Mouse (Mus musculus) heart, postnatal 36 days (tissue): ENCODE data around the gene Trim46. TPM values are rescaled to one million over a fixed set of nuclear protein-coding genes. Genes with fewer than 3 reads are reported as not detected.
A peak's percentile ranks its signal among the peaks of the same experiment; 100 is the strongest.

Experiments used
- DNase-seq, 2 experiments: peaks; one replicate each; pipeline ENCODE4 v3.0.0; 2021 to 2022
- intact Hi-C: fragments of 180-260 bp; cut with DNase I; formaldehyde crosslinking; loops from one replicate; pipeline ENCODE4 v1.15.1; 2025
- total RNA-seq, 2 experiments: library from RNA; stranded (reverse); gene quantifications; 2 replicates each; pipeline ENCODE4 v1.2.3; 2021

Gene Trim46
- total RNA-seq, 2 experiments from 2014 or later = 0.42 to 0.62 TPM

GRCm38 (mm10) chr3:89276061-89276460 is 30.0 kb upstream of the Trim46 start:
- intact Hi-C loops = no loop called here

DNA sequence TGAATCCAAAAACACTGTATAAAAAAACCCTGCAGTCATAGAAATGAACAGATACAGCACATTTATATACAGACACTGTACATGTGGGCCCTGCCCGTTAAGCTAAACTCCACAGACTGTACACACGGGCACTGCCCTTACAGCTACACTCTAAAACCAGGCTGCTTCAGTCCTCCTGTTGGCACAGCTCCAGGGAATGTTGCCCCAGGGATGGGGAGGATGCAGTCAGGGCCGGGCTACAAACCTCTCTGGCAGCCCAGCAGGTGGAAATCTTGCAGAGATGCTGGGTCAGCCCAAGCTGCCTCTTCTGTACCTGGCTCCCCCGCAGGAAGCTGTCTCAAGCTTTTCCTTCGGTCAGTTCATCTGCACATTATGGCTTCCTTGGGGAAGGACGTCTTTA is 25.7 kb upstream of the Trim46 start:
- no peak for DNase-seq
- intact Hi-C loops = no loop called here

More at GRCm38 (mm10) chr3:89276061-89276460, 30.0 kb upstream of the Trim46 start:
- DNase-seq = no peak

DNA sequence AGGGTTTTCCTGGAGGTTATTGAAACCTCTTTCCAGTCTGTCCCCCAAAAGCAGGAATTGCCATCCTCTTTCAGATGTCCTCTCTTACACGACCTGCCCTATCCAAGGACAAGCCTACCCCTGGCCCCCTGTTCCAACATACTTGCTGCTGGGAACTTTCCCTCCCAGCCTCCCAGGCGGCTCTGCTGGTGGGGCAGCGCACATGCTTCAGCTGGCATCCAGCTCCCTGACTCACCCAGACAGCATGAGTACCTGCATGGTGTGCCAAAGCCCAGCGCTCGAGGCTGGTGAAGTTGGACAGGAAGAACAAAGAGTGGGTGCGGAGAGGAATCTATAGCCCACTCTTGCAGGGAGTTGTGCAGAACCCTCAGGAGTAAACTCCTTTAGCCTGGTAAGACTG is 24.8 kb upstream of the Trim46 start:
- DNase-seq = peak; percentile 49 to 64
- intact Hi-C loops = no loop called here

DNA sequence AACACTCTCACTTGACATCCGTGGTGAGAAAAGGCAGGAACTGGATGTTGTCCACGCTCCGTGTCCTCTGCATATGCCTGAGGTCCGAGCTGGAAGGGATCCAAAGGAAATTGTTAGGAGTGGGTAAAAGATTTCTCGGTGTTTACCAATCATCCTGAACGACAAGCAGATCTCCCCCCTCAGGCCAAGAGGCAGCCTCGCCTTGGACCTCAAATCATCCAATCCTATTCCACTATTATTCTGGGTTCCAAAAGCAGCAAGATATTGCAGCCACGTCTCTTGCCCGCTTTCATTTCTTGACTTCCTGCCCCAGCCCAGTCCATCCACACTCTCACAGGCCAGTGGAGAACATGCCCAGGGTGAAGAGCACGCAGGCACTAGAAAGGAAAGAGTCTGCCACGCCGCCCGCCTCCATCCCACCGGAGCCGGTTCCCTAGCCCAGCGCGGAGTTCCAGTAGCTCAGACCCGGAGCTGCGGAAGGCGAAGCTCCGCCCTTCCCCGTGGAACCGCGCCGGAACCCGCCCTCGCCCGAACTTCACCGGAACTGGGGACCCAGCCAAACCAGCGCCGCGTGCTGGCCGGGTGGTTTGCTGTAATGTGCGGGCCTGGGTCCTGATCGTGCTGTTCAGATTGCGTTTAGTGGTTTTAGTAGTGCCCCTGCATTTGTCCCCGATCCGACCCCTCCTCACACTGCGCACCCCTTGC is 24.1 kb upstream of the Trim46 start, which contains the start of gene Slc50a1:
Slc50a1 (minus strand) TSS at position 520 of the 705 bp plus-strand sequence.
- intact Hi-C loops = no loop called here
- peak; percentile 92 to 93 for DNase-seq

DNA sequence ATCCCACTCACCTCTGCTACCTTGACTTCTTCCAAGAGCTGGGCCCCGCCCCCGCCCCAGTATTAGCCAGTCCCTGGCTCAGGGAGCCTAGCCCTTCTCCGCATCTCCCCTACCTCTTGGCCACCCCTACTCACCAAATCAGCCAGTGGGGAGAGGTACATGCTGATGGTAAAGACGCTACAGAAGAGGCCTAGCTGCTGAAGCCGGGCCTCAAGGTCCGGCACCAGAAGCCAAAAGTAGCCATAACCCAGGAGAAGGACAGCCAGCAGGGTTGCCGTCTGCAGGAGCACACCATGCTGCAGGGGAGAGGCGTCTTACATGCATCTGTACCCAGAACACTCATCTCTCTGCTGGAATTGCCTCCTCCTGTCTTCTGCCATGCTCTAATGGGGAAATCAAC is 22.8 kb upstream of the Trim46 start:
- intact Hi-C loops = loop anchor here (10.0 kb wide), 1 partner anchor 576 kb away; no protein-coding TSS in a partner anchor
- DNase-seq = no peak

DNA sequence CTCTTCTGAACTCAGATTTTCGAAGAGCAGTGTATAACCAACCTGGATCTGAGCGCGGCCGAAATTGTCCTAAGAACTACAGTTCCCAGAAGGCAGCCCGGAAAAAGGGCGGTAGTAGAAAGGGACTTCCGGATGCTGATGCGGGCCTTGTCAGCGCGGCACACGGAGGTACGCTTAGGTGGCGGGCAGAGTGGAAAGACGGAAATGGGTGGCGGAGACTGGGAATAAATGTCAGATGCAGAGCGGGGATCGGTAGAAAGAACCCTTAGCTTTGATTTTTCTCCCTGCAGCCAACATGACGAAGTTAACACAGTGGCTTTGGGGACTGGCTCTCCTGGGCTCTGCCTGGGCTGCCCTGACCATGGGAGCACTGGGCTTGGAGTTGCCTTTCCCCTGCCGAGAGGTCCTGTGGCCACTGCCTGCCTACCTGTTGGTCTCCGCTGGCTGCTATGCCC is 20.4 kb upstream of the Trim46 start:
- peak; percentile 75 to 77 for DNase-seq
- intact Hi-C loops = loop anchor here (1.0 to 10.0 kb wide), 2 partner anchors 14 to 578 kb away; no protein-coding TSS in a partner anchor

DNA sequence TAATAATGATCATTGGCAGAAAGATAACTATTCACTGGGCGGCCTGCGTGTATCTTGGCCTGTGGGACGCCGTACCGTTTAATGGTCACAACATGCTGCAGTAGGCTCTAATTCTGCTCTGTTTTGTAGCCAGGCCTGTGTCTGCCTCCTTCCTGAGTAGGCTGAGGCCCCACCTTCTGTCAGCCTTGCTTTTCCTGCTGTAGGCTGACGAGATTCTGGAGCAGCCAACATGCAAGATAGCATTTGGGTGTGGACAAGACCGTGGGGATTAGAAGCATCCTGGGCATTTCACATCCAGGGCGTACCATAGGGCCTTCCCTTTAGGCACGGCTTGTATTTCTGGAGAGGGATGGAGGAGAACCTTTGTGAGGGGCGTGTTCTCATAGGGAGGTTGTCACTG is 16.3 kb upstream of the Trim46 start:
- peak; percentile 38 to 39 for DNase-seq
- intact Hi-C loops = loop anchor here (10.0 kb wide), 1 partner anchor 582 kb away; no protein-coding TSS in a partner anchor

- intact Hi-C loops = loop anchor here (10.0 kb wide), 1 partner anchor 585 kb away; no protein-coding TSS in a partner anchor
- DNase-seq = no peak
Observed at GRCm38 (mm10) chr3:89260211-89260610, 14.1 kb upstream of the Trim46 start.

GRCm38 (mm10) chr3:89259076-89259475 is 13.0 kb upstream of the Trim46 start, which contains the start of gene Dpm3:
Gene Dpm3 (plus strand): TSS chr3:89259358.
- no peak for DNase-seq
- intact Hi-C loops = no loop called here

DNA sequence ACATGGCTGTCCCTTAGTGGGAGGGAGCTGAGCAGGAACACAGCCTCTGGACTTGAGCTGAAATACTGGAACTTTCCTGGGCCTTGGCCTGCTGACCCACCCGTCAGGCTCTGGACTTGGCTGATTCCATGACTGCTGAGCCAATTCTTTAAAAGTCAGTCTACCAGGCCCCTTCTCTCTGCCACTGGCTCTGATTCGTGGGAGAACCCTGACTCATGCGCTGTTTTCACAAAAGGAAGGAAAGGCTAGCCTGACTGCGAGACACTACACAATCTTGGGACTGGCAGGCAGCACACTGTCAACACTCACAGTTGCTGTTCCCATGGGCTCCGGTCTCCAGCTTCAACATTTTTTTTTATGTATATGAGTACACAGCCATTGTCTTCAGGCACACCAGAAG is 10.1 kb upstream of the Trim46 start:
- intact Hi-C loops = no loop called here
- peak in 1 of 2 experiments; percentile 26 for DNase-seq

GRCm38 (mm10) chr3:89254994-89255393 is 8.9 kb upstream of the Trim46 start:
- no peak for DNase-seq
- intact Hi-C loops = loop anchor here (5.0 kb wide), 1 partner anchor 97 kb away; no protein-coding TSS in a partner anchor

DNA sequence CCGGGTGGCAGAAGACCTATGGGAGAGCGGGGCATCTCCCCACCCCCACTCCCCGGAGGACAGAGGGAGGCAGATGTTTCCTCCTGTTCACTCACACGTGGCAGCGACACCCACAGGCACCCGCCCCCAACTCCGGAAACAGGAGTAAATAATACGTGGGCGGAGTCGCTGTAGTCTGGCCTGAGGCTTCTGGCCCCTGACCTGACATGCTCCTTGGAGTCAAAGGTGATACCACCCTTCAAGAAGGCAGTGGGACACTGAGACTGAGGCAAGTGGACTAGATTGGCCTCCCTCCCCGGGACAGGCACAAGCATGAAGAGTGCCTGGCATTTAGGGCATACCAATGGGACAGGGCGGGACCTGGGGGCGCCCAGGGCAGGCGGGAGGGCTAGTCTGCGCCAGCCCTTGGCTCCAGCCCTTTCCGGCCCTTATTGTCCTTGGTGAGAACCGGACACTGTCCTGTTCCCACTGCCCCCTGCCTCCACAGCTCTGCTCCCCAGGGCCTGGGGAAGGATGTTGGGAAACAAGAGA is 5.3 kb upstream of the Trim46 start:
- DNase-seq = peak; percentile 68 to 81
- intact Hi-C loops = loop anchor here (5.0 kb wide), 1 partner anchor 101 kb away; no protein-coding TSS in a partner anchor

- DNase-seq = peak; percentile 75 to 79
- intact Hi-C loops = loop anchor here (1.0 to 5.0 kb wide), 3 partner anchors 32 to 102 kb away; no protein-coding TSS in a partner anchor
Observed at GRCm38 (mm10) chr3:89250435-89251040, 4.4 kb upstream of the Trim46 start.

DNA sequence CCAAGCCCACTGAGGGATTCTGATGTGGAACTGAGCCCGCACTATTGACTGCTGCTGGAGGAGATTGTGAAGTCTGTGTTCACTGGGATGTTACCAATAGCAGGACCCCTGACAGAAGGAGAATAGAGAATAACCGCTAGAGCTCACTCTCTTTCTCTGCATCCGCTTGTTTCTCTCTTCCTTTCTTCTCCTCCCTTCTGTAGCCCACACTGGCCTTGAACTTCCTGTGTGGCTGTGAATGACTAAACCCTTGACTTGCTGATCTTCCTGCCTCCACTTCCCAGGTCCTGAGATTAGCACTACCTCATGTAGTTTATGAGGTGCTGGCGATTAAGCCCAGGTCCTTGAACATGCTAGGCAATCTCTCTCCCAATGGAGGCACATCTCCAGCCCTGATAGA is 1.4 kb upstream of the Trim46 start:
- intact Hi-C loops = no loop called here
- no peak for DNase-seq

DNA sequence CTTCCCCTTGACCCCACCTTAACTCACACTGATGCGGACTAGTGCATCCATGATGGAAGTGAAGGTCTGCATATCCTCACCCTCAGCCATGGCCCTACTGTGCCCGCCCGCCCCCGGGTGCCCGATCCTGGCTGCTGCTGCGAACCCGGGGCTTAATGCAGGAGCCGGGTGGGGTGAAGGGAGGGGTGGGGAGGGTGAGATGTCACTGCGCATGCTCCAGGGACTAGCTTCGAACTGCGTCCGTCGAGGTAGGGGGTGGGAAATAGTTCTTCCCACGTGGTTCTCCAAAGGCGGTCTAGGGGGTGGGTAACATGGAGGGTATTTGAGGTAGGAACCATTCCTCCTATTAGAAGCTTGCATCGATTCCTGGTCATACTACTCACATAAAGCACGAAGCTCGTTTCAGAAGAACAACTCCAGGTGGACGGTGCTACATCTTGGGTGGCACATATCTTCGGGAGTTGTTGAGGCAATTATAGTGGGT is 379 bp downstream of the Trim46 start, which contains the start of gene Krtcap2:
Krtcap2 (plus strand) TSS at position 279 of the 484 bp plus-strand sequence.
- DNase-seq = peak; percentile 32 to 48
- intact Hi-C loops = no loop called here

DNA sequence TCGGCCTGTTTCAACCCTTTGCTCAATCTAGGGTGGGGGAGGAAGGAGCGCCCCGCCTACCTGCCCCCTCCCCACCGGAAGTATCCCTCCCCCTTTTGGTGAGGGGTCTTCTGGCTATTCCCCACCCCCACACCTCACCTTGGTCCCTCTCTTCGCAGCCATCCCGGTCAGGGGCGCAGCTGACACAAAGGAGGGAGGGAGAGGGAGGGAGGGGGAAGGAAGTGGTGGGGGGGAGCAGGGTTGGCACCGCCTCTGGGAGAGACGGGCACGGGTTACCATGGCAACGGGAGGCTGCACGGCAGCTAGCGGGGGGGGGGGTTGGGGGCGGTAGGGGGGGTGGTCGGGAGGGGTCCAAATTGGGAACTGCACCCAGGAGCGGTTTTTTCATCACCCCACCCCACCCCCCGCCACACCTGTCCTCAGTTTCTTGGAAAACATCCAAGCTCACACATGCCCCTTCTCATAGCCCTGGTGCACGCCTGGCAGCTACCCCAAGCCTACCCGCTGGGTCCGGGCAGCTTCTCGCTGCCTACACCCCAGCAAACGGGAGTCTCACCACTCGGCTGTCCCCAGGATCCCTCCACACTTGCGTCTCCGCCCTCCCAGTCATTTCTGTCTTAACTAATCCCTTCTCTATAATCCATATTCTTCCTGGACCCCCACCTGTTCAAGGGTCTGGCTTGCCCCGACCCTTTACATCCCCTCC is 974 bp downstream of the Trim46 start:
- no peak for DNase-seq
- intact Hi-C loops = no loop called here

GRCm38 (mm10) chr3:89244158-89244981 is 1.7 kb downstream of the Trim46 start:
- intact Hi-C loops = no loop called here
- no peak for DNase-seq

GRCm38 (mm10) chr3:89243609-89244008 is 2.5 kb downstream of the Trim46 start:
- intact Hi-C loops = no loop called here

DNA sequence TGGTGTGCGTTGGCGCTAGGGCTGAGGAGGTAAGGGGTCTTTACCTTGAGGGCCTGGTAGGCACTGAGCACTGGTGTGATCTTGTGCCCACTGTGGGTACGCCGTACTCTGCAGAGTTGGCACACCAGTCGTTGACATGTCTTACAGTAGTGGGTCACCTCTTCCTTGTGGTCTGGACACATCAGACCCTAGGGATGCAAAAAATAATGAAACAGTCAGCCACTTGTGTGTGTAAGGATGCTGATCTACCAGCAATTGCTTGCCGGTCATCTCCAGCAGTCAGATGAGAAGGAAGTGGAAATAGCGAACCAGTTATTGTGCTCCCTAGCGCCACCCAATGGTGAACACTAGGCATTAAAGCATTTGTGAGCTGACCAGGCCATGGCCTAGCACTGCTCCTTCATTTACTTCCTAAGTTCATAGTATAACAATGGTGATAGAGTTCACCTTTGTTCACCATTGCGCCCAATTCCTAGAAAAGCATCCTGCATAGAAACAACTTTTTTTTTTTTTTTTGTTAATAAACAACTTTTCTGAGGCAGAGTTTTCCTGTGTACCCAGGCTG is 3.7 kb downstream of the Trim46 start:
- intact Hi-C loops = no loop called here

More at GRCm38 (mm10) chr3:89243609-89244008, 2.5 kb downstream of the Trim46 start:
- no peak for DNase-seq

More for the DNA sequence above, 3.7 kb downstream of the Trim46 start:
- DNase-seq = peak in 1 of 2 experiments; percentile 67
